28 mouse cellular contexts compared by ENCODE assay signal in the genomic region with DNA sequence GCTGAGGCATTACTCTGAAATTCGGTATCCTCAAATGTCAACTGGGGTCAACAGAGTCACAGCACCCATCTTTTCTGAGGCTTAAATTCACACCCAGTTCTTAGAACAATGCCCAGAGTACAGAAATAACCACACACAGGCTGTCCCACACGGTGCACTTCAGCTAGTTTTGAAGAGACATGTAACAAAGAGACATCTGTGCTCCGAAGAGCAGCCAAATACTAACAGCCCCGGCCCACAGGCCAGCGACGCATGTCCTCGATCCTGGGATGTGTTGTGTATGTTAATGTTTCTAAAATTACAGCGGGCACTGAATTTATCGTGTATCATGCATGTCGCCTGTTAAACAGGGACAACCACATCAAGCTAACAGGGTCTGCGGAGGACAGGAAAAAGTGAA.
A peak's percentile ranks its signal among the peaks of the same experiment; 100 is the strongest.
DNase-seq lines count a peak whose midpoint lies in the region; ATAC-seq and TF ChIP-seq lines count a peak whose summit lies in the region.
"Had no signal": no experiment of that assay in that cellular context is flagged by ENCODE, and none has a peak within 500 bp of the region (broad histone marks: within the 10 kb centered on the region; RNA-seq: fewer than 3 reads in every experiment).

No protein-coding gene starts in this region.

- H3K27ac ChIP-seq in layer of hippocampus, adult 2 months, result peak overlapping the region; percentile 82
- peak overlapping the region; percentile 24; the same call in 1 of the 2 replicates for H3K27ac ChIP-seq in embryonic facial prominence, embryonic 10.5 days (replicated peaks)
- H3K27ac ChIP-seq in forebrain, embryonic 16.5 days (ENCODE audit: low read length), result peak overlapping the region; percentile 39; the same call in 1 of the 2 replicates
- H3K27ac ChIP-seq: heart, embryonic 15.5 days; hindbrain, embryonic 15.5 days; liver, embryonic 14.5 days; neural tube, embryonic 12.5 days; stomach, embryonic 15.5 days had no signal

- TF ChIP-seq CTCF in layer of hippocampus, adult 2 months (conservative IDR thresholded peaks at IDR 0.05), result no peak

- 91% methylated on average over 11 of the region's 11 CpGs for WGBS in embryonic facial prominence, embryonic 10.5 days
- WGBS in forebrain, embryonic 16.5 days, result 70% methylated on average over 11 of the region's 11 CpGs

- no peak overlapping the region for H3K9ac ChIP-seq in forebrain, embryonic 16.5 days (replicated peaks; ENCODE audit: low read depth, low read length)
- H3K9ac ChIP-seq: heart, embryonic 15.5 days; hindbrain, embryonic 15.5 days; liver, embryonic 14.5 days; lung, embryonic 14.5 days; neural tube, embryonic 12.5 days; stomach, embryonic 15.5 days had no signal

- no peaks in the 10 kb centered on the region for H3K27me3 ChIP-seq in embryonic facial prominence, embryonic 10.5 days (replicated peaks; ENCODE audit: low read depth, poor library complexity, severe bottlenecking)
- H3K27me3 ChIP-seq in forebrain, embryonic 16.5 days (replicated peaks; ENCODE audit: control insufficient read depth, insufficient read depth, low read length), result no peaks in the 10 kb centered on the region
- H3K27me3 ChIP-seq: heart, embryonic 15.5 days; hindbrain, embryonic 15.5 days; megakaryocyte, embryonic 14.5 days; neural tube, embryonic 12.5 days; Patski; stomach, embryonic 15.5 days had no signal

- H3K36me3 ChIP-seq in embryonic facial prominence, embryonic 10.5 days (replicated peaks), result peaks cover 18% of the 10 kb centered on the region
- no peaks in the 10 kb centered on the region for H3K36me3 ChIP-seq in forebrain, embryonic 16.5 days (ENCODE audit: control insufficient read depth, insufficient read depth)
- H3K36me3 ChIP-seq: G1E; heart, embryonic 15.5 days; hindbrain, embryonic 15.5 days; neural tube, embryonic 12.5 days; stomach, embryonic 15.5 days had no signal

- no peak for ATAC-seq in forebrain, embryonic 16.5 days
- ATAC-seq: intestine, embryonic 16.5 days; Patski had no signal

- no peaks in the 10 kb centered on the region for H3K9me3 ChIP-seq in embryonic facial prominence, embryonic 10.5 days
- H3K9me3 ChIP-seq in forebrain, embryonic 16.5 days (ENCODE audit: control insufficient read depth, low read length), result no peaks in the 10 kb centered on the region
- H3K9me3 ChIP-seq: heart, embryonic 15.5 days; hindbrain, embryonic 15.5 days; neural tube, embryonic 12.5 days; stomach, embryonic 15.5 days had no signal

- no peak overlapping the region for H3K4me2 ChIP-seq in forebrain, embryonic 16.5 days (ENCODE audit: low read length)
- H3K4me2 ChIP-seq: heart, embryonic 15.5 days; hindbrain, embryonic 15.5 days; lung, embryonic 14.5 days; neural tube, embryonic 12.5 days; stomach, embryonic 15.5 days had no signal

- no peak overlapping the region for H3K4me3 ChIP-seq in layer of hippocampus, adult 2 months
- no peak overlapping the region for H3K4me3 ChIP-seq in embryonic facial prominence, embryonic 10.5 days
- H3K4me3 ChIP-seq in forebrain, embryonic 16.5 days (replicated peaks; ENCODE audit: low read length), result no peak overlapping the region
- H3K4me3 ChIP-seq: heart, embryonic 15.5 days; hindbrain, embryonic 15.5 days; megakaryocyte, embryonic 14.5 days; neural tube, embryonic 12.5 days; stomach, embryonic 15.5 days had no signal

- peak in 1 of 2 experiments; percentile 29 for DNase-seq in layer of hippocampus, adult 2 months (ENCODE audit: low spot score in 2 of 2)
- no peak for DNase-seq in layer of hippocampus, adult 9-10 months (ENCODE audit: low spot score)
- DNase-seq in brain, adult 2 months (ENCODE audit: low read depth, low spot score), result peak; percentile 47
- no peak for DNase-seq in embryonic facial prominence, embryonic 10.5 days (ENCODE audit: low spot score)
- no peak for DNase-seq in spleen, adult 18-20 months
- no peak for DNase-seq in cerebellum, adult 9-10 months
- DNase-seq: adrenal gland, adult 2 months; B cell, adult 2 months; cerebellum, adult 18-20 months; cerebellum, postnatal 36 days; heart, postnatal 4 days; kidney, adult 9 months; kidney, postnatal 14 days; lung, embryonic 14.5 days; midbrain, embryonic 14.5 days; right cerebral cortex, adult 18-20 months; right cerebral cortex, postnatal 4 days; thymus, postnatal 36 days had no signal

- H3K4me1 ChIP-seq in embryonic facial prominence, embryonic 10.5 days, result peaks cover 53% of the 10 kb centered on the region
- H3K4me1 ChIP-seq in forebrain, embryonic 16.5 days (replicated peaks; ENCODE audit: control insufficient read depth, insufficient read depth, low read length), result peaks cover 36% of the 10 kb centered on the region

Comparison
In these comparisons a context has a peak if more than half of its experiments do, and no peak if none do; other contexts are left out.
1. H3K27ac ChIP-seq: peak in every context shown above with its lines; median percentile 82 in layer of hippocampus, adult 2 months; 39 in forebrain, embryonic 16.5 days; 24 in embryonic facial prominence, embryonic 10.5 days.